Mouse (Mus musculus) mouse embryonic stem cell (cell line): ENCODE results near the gene 2200002J24Rik.

Experiments used
- in situ Hi-C, 2 experiments: fragments of 300-500 bp; cut with MboI; formaldehyde crosslinking; loops; 1 replicate in 1 of 2; 3 replicates in 1 of 2; pipeline ENCODE4 v1.14.3; 2019 to 2020; ENCODE audit warnings: low sequenced_read_pairs in 2 of 2, low pct_unique_long_range_greater_than_20kb in 1 of 2, mixed read lengths in 1 of 2; ENCODE audit not compliant: unreplicated experiment in 1 of 2

Gene 2200002J24Rik

DNA sequence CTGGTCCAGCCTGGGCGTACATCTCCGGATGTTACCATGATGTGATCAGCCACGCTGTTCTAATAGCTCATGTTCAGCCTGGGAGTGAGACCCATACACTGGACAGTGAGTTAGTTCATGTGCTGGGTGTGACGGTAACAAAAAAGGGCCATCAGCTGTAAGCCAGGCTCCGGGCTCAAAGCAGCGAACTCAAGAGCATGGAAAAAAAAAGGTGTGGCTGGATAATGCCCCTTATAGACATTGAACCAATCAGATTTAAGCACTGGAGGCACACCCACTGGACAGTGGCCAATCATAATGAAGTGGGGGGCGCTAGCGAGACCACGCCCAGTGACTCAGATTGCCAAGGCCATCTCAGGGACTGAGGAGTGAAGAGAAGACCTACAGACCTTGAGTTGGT, at the start of gene 2200002J24Rik:
Gene 2200002J24Rik, plus strand, starts transcription at position 338 of the 400 bp plus-strand sequence.
- in situ Hi-C loops: no loop called here

DNA sequence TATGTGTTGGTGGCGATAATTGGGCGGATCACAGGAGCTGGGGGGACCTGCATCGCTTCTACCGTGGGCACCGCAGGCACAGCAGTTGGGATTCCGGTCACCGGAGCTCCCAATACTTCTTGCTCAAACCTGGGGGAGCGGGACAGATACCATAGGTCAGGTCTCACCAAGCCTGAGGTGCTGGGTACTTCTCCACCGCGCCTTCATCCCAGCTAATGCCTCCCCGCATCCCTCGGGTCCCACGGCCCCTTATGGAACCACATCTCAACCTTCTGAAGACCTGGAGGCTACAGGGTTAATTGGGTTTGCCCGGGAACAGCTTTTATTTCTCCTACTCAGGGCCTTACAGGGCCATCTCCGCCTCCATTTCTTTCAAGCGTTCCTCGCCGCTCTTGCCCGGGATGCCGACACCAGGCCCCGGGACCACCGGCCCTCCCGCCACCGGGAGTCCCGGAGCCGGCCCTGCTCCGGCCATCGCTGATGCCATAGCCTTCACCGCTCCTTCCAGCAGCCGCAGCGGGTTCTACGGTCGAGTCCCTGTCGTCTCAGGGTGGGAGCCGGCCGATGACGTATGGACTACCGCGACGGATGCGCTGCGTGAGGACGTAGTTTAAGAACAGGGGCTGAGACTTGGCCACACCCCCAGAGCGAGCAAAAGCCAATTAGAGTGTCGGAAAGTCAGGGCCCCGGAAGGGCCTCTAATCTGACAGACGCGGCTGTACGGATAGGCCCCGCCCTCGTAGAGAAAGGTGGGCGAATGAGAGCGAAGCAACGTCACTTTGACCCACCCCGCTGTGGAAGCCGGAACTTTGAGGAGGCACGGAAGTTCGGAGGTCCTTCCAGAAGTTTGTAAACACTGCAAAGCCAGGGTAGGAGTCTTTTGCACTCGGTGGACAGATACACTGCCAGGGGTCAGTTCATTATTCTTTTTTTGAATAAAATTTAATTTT, 48.9 kb upstream of the 2200002J24Rik start, which contains the start of gene Rbm42:
Gene Rbm42, minus strand, starts transcription at position 727 of the 950 bp plus-strand sequence.
- in situ Hi-C loops: no loop called here

DNA sequence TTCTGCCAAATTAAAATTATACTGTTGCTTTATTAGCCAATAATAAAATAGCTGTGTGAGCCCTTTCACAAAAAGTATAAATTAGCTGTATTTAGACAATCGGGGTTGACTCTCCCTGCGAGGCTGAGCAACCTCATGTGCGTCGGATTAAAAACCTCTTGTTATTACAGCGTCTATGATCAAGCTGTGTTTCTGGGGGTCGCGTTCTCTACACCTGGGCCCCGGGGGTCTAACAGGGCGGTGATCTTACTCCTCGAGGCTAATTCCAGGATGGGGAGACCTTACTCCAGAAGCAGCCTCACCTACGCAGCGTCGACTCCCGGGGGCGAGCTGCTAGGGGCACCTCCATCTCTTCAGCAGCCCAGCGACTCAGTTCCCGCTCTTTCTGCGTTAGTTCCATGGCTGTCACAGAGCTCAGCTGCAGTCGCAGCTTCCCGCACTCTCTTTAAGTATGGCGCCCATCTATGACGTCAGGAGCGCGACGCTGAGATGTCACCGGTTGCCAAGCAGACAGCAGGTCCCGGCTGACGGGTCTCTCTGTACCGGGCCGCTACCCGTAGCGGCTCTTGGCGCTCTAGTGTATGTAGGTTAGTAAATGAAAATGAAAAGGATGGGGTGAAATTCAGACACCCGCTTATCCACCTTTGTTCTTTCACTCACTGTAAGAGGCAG, 34.1 kb upstream of the 2200002J24Rik start, which contains the start of gene Haus5:
Gene Haus5, minus strand, starts transcription at position 466 of the 672 bp plus-strand sequence.
- in situ Hi-C loops: no loop called here

DNA sequence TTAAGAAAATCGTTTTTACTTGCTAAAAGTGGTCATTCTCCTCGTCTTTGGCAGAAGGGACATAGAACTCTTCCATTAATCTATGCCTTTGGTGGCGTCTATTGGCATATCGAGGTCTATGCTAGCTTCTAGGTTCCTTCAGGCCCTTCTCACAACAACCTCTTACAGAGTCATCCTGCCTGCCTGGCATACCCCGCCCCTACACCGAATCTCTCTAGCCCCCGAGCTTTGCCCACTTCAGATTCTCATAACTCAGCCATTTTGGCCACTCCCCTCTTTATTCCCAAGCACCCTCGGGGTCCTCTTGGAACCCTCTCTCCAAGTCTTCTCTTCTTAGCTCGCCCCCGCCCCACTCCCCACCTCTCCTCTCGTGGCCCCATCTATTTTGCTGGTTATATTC, 33.4 kb upstream of the 2200002J24Rik start:
- in situ Hi-C loops: no loop called here

DNA sequence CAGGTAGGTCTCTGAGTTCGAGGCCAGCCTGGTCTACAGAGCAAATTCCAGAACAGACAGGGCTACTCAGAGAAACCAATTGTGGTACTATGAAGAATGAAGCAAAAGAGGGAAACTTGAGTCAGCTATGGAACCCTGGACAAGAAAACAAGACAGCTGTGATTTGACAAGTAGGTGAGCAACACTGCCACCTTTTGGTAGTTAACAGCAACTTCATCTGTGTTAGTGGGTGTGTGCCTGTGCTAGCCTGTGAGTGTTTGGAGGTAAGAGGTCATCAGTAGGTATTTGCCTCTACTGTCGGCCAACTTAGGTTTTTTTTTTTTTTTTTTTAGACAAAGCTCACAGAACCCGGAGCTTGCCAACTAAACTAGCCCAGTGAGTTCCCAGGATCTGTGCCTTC, 29.5 kb upstream of the 2200002J24Rik start:
- in situ Hi-C loops: no loop called here

DNA sequence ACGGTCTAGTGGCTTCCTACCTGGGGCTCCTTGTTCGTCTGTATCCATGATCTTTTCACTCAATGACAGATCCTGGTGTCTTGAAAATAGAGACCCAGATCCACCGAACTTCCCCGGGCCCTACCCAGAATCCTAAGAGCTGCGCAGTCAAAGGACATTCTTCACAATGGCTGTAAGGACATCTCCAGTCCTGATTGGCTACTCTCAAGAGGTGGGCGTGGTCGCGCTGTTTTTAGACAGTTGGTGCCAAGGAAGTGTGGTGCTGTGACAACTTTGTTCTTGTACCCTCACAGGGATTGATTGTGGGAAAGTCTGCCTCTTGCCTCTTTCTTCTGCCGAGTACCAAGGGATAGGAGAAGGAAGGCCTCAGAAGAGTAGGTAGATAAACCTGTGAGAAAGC, 27.2 kb upstream of the 2200002J24Rik start, which contains the start of gene Pmis2:
Gene Pmis2, minus strand, starts transcription at position 126 of the 400 bp plus-strand sequence.
- in situ Hi-C loops: no loop called here

DNA sequence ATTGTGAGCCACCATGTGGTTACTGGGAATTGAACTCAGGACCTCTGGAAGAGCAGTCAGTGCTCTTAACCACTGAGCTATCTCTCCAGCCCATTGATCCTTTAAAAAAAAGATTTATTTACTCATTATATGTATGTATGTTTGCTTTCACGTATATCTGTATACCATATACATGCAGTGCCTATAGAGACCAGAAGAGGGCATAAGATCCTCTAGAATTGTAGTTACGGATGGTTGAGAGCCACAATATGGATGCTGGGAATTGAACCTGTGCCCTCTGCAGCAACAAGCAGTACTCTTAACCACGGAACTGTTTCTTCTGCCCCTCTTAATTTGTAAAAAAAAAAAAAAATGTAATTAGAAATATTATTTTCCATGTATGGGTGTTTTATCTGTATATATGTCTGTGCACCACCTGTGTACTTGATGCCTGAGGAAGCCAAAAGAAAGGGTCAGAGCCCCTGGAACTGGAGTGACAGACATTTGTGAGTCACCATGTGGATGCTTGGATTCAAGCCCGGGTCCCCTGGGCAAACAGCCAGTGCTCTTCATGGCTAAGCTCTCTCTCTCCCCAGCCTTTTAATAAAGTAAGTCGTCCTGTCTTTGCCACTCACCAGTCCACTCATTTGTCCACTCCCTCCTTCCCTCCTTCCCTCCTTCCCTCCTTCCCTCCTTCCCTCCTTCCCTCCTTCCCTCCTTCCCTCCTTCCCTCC, 20.3 kb upstream of the 2200002J24Rik start:
- in situ Hi-C loops: no loop called here

DNA sequence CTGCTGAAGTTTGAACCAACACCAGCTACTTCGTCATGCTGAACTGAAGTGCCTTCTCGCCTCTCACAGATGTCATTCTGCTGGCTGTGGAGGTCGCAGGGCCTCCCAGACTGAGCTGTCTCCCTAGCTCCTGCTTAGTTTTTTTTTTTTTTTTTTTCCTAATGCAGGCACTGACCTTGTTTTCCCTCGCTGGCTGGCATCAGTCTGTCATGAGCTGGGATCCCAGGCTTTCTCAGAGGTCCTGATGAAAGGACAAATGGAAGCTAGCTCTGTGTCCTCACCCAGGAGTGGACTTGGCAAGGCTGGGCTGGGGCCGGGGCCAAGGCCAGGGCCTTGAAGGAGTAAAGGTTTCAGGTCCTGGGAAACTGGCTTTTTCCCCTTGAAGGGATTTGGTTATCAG, 16.8 kb upstream of the 2200002J24Rik start:
- in situ Hi-C loops: no loop called here

DNA sequence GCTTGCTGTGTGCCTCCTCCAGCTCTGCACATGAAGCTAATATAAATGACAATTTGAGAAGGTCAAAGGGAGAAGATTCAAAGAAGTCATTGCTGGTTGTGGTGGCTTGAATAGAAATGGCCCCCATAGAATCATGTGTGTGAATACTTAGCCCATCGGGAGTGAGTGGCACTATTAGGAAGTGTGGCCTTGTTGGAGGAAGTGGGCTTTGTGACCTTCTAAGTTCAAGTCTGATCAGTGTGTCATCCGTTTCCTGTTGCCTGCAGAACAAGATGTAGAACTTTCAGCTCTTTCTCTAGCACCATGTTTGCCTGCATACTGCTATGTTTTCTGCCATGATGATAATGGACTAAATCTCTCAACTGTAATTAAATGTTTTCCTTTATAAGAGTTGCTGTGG, 15.3 kb upstream of the 2200002J24Rik start:
- in situ Hi-C loops: no loop called here

DNA sequence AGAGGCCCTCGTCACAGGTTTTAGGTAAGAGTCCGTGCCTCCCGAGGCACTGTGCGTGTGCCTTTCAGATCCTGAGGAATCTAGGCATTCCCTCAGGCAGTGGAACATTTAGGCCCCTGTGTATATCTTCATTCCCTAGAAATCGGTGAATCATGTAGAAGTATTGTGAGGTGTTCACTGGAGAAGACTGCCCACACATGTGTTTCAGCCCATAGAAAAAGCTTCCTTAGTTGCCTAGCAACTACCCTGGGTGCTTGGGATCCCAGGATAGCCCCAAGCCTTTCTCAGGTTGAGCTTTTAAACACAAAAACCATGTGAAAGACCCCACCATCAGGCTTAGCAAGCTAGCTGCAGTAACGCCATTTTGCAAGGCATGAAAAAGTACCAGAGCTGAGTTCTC, 10.4 kb upstream of the 2200002J24Rik start:
- in situ Hi-C loops: no loop called here

DNA sequence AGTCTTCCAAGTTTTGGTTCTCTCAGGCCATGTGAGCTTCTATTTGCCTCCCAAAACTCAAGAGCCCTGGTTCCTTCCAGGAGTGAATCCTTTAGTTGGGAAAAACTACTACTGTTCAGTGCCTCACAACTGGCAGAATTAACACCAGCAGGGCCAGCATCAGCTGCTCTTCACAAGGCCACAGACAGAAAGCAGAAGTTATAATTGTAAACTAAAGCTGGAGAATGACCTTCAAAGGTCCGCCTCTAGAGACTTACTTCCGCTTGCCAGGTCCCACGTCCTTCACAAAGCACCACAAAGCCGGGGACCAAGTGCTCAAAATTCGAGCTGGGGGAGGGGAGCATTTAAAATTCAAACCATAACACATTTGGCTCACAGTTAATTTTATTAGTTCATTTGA, 625 bp upstream of the 2200002J24Rik start:
- in situ Hi-C loops: no loop called here

DNA sequence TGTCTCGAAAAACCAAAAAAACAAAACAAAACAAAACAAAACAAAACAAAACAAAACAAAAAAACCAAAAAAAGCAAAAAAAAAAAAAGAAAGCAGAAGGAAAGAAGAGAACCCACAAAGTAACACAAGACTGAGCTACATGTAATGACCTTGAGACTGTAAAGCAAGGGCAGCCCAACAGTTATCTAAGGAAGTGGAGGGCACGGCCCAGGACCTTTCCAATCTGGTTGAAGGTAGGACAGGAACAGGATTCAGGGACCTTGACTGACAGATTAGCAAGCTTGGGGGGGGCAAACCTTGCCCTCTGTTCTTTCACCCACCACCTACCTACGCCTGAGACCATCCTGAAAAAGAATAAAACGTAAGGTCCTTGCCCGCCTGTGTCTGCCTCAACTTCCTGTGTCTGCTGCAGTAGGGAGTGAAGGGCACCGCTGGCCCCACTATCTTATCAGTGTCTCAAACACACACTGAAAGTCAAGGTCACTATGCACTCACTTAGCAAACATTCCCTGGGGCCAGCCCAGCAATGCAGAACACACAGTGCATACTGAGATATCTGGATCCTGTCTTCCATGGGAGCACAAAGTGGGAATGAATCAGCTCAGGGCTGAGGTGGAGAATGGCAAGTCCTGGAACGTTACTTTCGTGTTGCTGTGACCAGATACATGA, 7.6 kb downstream of the 2200002J24Rik start:
- in situ Hi-C loops: no loop called here

DNA sequence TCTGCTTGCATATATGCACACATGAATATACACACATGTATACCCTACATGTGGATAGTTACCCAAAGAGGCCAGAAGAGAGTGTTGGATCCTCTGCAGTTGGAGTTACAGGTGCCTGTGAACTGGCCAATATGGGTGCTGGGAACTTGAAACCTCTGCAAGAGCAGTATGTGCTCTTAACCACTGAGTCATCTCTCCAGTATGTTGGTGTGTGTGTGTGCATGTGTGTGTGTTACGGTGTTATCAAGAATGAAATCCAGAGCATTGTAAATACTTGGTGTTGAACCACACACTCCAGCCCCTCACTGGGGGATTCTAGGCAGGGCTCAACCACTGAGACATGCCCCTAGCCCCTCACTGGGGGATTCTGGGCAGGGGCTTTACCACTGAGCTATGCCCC, 8.7 kb downstream of the 2200002J24Rik start:
- in situ Hi-C loops: no loop called here

DNA sequence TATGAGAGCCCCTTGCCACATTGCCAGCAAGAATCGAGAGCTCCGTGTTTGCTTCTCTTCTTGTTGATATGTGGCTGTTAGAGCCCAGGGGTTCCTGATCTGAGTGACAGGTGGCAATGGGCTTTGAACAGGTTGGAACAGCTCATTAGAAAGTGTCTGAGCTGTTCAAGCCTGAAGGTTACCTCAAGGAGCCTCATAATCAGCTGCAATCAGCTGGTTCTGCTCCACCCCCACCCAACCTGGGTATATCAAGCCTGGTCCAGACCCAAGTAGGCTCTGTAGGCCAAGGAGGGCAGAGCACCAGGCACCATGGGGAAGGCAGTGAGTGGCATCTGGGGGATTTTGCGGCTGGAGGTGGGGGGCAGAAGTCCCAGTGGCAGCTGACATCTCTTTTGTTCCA, 13.2 kb downstream of the 2200002J24Rik start, which contains the start of gene Atp4a:
Gene Atp4a, plus strand, starts transcription at position 268 of the 400 bp plus-strand sequence.
- in situ Hi-C loops: no loop called here

DNA sequence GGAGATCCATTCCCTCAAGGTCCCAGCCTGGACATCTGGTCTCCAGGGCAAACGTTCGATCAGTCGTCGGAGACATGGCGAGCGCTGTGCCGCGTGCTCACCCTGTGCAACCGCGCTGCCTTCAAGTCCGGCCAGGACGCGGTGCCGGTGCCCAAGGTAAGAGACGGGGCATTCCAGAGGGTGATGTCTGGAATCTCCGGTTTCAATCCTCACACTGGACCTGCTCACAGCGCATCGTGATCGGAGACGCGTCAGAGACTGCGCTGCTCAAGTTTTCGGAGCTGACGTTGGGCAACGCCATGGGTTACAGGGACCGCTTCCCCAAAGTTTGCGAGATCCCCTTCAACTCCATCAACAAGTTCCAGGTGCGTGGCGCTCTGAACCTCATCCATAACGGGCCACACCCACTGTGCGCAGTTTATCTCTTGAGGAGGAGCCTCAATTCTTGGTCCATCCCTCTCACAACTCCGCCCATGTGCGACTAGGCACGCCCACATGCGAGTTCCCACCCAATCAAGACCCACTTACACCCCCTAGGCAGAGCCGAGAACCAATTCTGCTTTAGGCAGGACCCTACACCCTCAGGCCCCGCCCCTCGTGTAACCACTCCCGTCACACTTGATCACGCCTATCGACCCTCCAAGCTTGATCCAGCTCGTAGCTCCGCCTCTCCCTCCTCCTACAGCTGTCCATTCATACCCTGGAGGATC, 18.4 kb downstream of the 2200002J24Rik start:
- in situ Hi-C loops: no loop called here

DNA sequence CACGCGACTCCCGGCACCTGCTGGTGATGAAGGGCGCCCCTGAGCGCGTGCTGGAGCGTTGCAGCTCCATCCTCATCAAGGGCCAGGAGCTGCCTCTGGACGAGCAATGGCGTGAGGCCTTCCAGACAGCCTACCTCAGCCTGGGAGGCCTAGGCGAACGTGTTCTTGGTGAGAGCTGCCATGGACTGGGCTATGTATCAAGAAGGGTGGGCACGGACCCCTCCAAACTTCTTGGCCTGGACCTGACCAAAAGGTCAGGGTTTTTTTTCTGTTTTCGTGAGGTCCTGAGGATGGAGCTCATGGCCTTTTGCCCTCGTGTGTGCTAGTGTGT, 19.0 kb downstream of the 2200002J24Rik start:
- in situ Hi-C loops: no loop called here

DNA sequence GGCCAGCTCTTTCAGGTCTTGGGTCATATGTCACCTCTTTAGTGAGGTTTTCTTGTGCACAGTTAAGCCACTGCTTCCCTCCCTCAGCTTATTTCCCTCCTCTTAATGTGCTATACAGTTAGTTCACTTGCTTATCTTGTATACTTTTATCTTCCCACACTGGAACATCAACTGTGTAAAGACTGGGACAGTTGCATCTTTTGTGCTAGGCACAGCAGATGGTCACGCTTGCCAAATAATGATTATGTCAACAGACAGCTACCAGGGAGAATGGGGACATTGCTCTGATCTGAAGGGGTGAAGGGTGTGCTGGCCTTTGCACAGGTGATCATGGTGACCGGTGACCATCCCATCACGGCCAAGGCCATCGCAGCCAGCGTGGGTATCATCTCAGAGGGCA, 20.9 kb downstream of the 2200002J24Rik start:
- in situ Hi-C loops: no loop called here

DNA sequence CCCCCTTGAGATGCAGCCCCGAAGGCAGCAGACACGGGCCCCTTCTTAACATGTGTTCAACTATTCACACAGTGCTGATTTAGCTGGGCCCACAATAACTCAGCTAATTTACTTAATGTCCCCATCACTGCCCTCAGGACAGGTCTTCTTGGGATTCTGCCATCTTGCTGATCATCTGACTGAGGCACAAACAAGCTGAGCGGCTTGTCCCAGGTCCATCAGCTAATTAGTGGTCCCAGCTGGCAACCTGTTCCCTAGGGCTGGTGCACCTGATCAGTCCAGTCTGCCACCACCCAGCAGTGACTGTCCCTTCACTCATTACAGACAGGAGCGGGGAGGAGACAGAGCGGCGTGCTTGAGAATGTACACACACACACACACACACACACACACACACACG, 22.6 kb downstream of the 2200002J24Rik start:
- in situ Hi-C loops: no loop called here
